Mouse (Mus musculus) bone marrow, adult 2 months (tissue): ENCODE measurements around the gene Rfng. TPM values are rescaled to one million over a fixed set of nuclear protein-coding genes. Genes with fewer than 3 reads are reported as not detected.
"Not testable (repeated sequence)": the region's sequence is repeated elsewhere in the genome, so short reads cannot be mapped to it uniquely, and the experiment has no call there.

ENCODE experiments used
- H3K27ac ChIP-seq: fragments of 200-500 bp; 2 replicates; pipeline ENCODE4 v1.5.1; 2012; ENCODE audit warnings: low read depth, mild to moderate bottlenecking, control low read depth, inconsistent platforms, low read length; ENCODE audit not compliant: control insufficient read depth, poor library complexity, insufficient read depth
- H3K4me1 ChIP-seq: fragments of 200-500 bp; 2 replicates; pipeline ENCODE4 v1.6.1; 2011; ENCODE audit warnings: low read length; ENCODE audit not compliant: control insufficient read depth, insufficient read depth
- H3K4me3 ChIP-seq: fragments of 200-500 bp; replicated peaks from 2 replicates; pipeline ENCODE3; 2011; ENCODE audit warnings: mild to moderate bottlenecking, low read depth, low read length, control low read depth; ENCODE audit not compliant: control insufficient read depth
- CTCF ChIP-seq: fragments of 200-500 bp; IDR thresholded peaks from 2 replicates; pipeline ENCODE4 v1.5.1; 2011; ENCODE audit warnings: low read length, control low read depth; ENCODE audit not compliant: control insufficient read depth, insufficient read depth
- POLR2A ChIP-seq: fragments of 200-500 bp; IDR thresholded peaks from 2 replicates; pipeline ENCODE4 v1.6.1; 2011; ENCODE audit warnings: low read depth, mild to moderate bottlenecking, control low read depth, low read length, borderline replicate concordance; ENCODE audit not compliant: control insufficient read depth
- WGBS: fragments of 180-500 bp; shearing (Covaris S2); methylation state at CpG from one replicate; pipeline ENCODE4 v1.1.7; 2018; 5-methylcytosine and 5-hydroxymethylcytosine counted together
- polyA plus RNA-seq: library from polyadenylated mRNA; stranded (reverse); fragments of >200 nt; gene quantifications from 2 replicates; pipeline ENCODE4 v1.2.4, GENCODE M21; 2011; ENCODE audit warnings: low replicate concordance; ENCODE audit not compliant: missing spikeins, insufficient read depth, insufficient read length

The Rfng gene
- polyA plus RNA-seq, 1 experiment, result 19.9 TPM

- 54% methylated on average over 9 of the region's 9 CpGs for WGBS
- Histone ChIP-seq H3K4me1 (peaks cover 3% of the 10 kb centered on the region), H3K4me3 (peak overlapping the region; percentile 81), H3K27ac (no peak overlapping the region)
- no peak for TF ChIP-seq CTCF
- no peak for TF ChIP-seq POLR2A
Measured at GRCm38 (mm10) chr11:120785145-120785544, 1.1 kb upstream of the Rfng start.

- Histone ChIP-seq H3K4me1 (peaks cover 3% of the 10 kb centered on the region), H3K27ac (peak overlapping the region; percentile 79), H3K4me3 (peak overlapping the region; percentile 81)
- TF ChIP-seq CTCF (no peak), POLR2A (no peak)
- WGBS, result 3% methylated on average over 42 of the region's 42 CpGs
Measured at GRCm38 (mm10) chr11:120783426-120784063, 462 bp downstream of the Rfng start.

DNA sequence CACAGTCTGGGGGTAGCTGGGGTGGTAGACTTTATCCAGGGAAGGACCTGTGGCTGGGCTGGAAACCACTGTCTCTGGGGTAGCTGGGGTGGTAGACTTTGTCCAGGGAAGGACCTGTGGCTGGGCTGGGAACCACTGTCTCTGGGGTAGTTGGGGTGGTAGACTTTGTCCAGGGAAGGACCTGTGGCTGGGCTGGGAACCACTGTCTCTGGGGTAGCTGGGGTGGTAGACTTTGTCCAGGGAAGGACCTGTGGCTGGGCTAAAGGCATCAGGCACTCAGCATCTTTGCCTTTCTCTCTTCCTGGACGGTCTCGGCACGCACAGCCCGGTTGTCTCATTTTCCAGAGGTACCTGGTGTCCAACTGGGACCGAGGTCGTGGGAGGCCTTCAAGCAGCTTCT, 2.6 kb downstream of the Rfng start:
- H3K27ac ChIP-seq, H3K4me1 ChIP-seq, H3K4me3 ChIP-seq: not testable (repeated sequence)
- WGBS, result 96% methylated on average over 6 of the region's 6 CpGs

GRCm38 (mm10) chr11:120779876-120780275, 4.1 kb downstream of the Rfng start:
- Histone ChIP-seq H3K4me1 (peaks cover 3% of the 10 kb centered on the region), H3K27ac (no peak overlapping the region), H3K4me3 (no peak overlapping the region)
- WGBS, result 82% methylated on average over 1 of the region's 1 CpGs
- TF ChIP-seq CTCF, result no peak

DNA sequence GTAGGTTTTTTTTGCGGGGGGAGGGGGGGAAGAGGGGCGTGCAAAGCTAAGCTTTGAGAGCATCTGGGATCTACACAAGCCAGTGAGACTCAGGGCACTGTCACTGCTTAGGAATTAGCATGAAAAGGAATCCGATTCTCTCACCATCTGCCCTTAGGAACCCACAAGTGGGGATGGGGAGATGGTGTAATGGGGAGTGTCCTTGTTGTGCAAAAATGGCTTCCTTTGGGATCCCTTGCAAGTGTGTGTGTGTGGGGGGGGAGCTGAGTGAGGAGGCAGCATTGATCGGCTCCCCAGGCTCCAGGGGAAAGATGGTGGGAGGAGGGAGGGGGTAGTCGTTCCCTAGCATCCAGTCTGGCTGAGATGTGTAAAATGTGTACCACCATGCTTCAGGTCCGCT, 6.9 kb downstream of the Rfng start:
- WGBS, result 45% methylated on average over 6 of the region's 6 CpGs
- TF ChIP-seq POLR2A (no peak), CTCF (no peak)
- Histone ChIP-seq H3K4me1 (no peaks in the 10 kb centered on the region), H3K27ac (no peak overlapping the region), H3K4me3 (no peak overlapping the region)

GRCm38 (mm10) chr11:120775774-120776469, 8.1 kb downstream of the Rfng start:
- 25% methylated on average over 15 of the region's 15 CpGs for WGBS
- Histone ChIP-seq H3K27ac (no peak overlapping the region), H3K4me3 (no peak overlapping the region), H3K4me1 (no peaks in the 10 kb centered on the region)
- TF ChIP-seq POLR2A (0 out of 2 replicates have a peak, but pooled peaks have one; percentile 40), CTCF (peak; percentile 100)

DNA sequence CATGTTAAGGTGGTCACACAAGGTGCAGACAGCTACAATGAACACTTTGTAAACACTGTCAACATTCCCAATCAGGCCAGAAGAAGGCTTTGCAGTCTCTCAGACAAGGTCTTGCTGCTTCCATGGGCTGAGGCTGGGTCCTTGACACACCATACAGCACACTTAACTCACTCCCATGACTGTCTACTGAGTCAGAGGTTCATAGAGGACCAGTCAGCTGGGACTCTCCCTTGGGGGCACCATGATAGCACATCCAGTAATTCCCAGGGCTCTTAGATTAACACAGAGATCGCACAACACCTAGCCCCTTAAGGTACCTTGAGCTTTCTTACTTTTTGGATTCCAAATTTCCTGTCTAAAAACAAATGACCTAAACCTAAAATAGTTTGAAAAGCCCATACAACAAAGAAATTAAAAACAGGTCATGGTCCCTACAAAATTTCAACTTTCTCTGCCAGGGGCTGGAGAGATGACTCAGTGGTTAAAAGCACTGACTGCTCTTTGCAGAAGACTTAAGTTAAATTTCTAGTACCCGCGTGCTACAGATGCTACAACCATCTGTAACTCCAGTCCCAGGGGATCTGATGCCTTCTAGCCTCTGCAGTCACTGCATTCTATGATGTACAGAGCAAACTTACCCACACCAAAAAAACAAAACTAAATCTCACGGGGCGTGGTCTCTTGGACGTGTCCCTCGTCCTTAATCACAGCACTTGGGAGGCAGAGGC, 10.4 kb downstream of the Rfng start:
- Histone ChIP-seq H3K4me3 (no peak overlapping the region), H3K4me1 (no peaks in the 10 kb centered on the region), H3K27ac (no peak overlapping the region)
- 78% methylated on average over 7 of the region's 7 CpGs for WGBS
- TF ChIP-seq POLR2A (no peak), CTCF (no peak)

- 87% methylated on average over 3 of the region's 3 CpGs for WGBS
- H3K4me1 ChIP-seq, result no peaks in the 10 kb centered on the region
- no peak for TF ChIP-seq CTCF
- no peak for TF ChIP-seq POLR2A
- no peak overlapping the region for H3K27ac ChIP-seq
- H3K4me3 ChIP-seq, result no peak overlapping the region
Measured at GRCm38 (mm10) chr11:120772749-120773148, 11.3 kb downstream of the Rfng start.
